In genomic region chr4:63545231-63545958, GRCm38 (mm10) we compare ENCODE assay signal across 9 mouse cellular contexts. TPM values are rescaled to one million over a fixed set of nuclear protein-coding genes. Genes with fewer than 3 reads are reported as not detected.
DNase-seq lines count a peak whose midpoint lies in the region; ATAC-seq and TF ChIP-seq lines count a peak whose summit lies in the region.
"Had no signal": no experiment of that assay in that cellular context is flagged by ENCODE, and none has a peak within 500 bp of the region (broad histone marks: within the 10 kb centered on the region; RNA-seq: fewer than 3 reads in every experiment).

No protein-coding gene starts in this region.

- no peak for TF ChIP-seq EP300 in liver, postnatal 0 days (IDR thresholded peaks at IDR 0.05; ENCODE audit: low read depth)
- TF ChIP-seq EP300 in stomach, postnatal 0 days (optimal IDR thresholded peaks at IDR 0.05): no peak

- peak; percentile 34 for DNase-seq in cerebellum, adult 9-10 months
- DNase-seq in cerebellum, adult 8-10 months: no peak
- no peak for DNase-seq in forebrain, embryonic 14.5 days (ENCODE audit: low spot score)
- no peak for DNase-seq in liver, postnatal 0 days
- DNase-seq in stomach, postnatal 0 days (ENCODE audit: low spot score): no peak
- no peak for DNase-seq in left cerebral cortex, adult 8-10 months (ENCODE audit: low spot score in 2 of 2)
- no peak for DNase-seq in spleen, adult 18-20 months

- H3K36me3 ChIP-seq in forebrain, embryonic 14.5 days (ENCODE audit: control insufficient read depth, insufficient read depth, low read length): peaks cover 13% of the 10 kb centered on the region
- H3K36me3 ChIP-seq in liver, postnatal 0 days (replicated peaks; ENCODE audit: insufficient read depth, low read length): peaks cover 16% of the 10 kb centered on the region
- H3K36me3 ChIP-seq in stomach, postnatal 0 days (ENCODE audit: control insufficient read depth, insufficient read depth, low read length): no peaks in the 10 kb centered on the region; the same call in 1 of the 2 replicates

- peak; percentile 12 for ATAC-seq in CD4-positive, CD25-positive, alpha-beta regulatory T cell, adult 4 months
- no peak for ATAC-seq in forebrain, embryonic 14.5 days
- peak; percentile 19 for ATAC-seq in liver, postnatal 0 days
- no peak for ATAC-seq in stomach, postnatal 0 days (ENCODE audit: low FRiP score, low TSS enrichment)

- H3K9ac ChIP-seq in forebrain, embryonic 14.5 days (ENCODE audit: low read length): peak overlapping the region; percentile 90
- H3K9ac ChIP-seq in liver, postnatal 0 days (replicated peaks): peak overlapping the region; percentile 82
- peak overlapping the region; percentile 76 for H3K9ac ChIP-seq in stomach, postnatal 0 days (ENCODE audit: low read length)

- H3K4me3 ChIP-seq in forebrain, embryonic 14.5 days (ENCODE audit: low read depth, low read length): peak overlapping the region; percentile 83
- peak overlapping the region; percentile 64 for H3K4me3 ChIP-seq in liver, postnatal 0 days (ENCODE audit: low read depth, low read length)
- peak overlapping the region; percentile 54 for H3K4me3 ChIP-seq in stomach, postnatal 0 days (ENCODE audit: low read depth, low read length)

- no peak for TF ChIP-seq CTCF in liver, postnatal 0 days (IDR thresholded peaks at IDR 0.05; ENCODE audit: low read depth)
- TF ChIP-seq CTCF in stomach, postnatal 0 days (IDR thresholded peaks at IDR 0.05; ENCODE audit: low read depth): no peak

- 12% methylated on average over 26 of the region's 26 CpGs for WGBS in forebrain, embryonic 14.5 days
- WGBS in liver, postnatal 0 days (ENCODE audit: insufficient replicate concordance): 16% methylated on average over 26 of the region's 26 CpGs
- WGBS in stomach, postnatal 0 days: 11% methylated on average over 26 of the region's 26 CpGs

- peaks cover 25% of the 10 kb centered on the region for H3K4me1 ChIP-seq in forebrain, embryonic 14.5 days (ENCODE audit: control insufficient read depth, insufficient read depth, low read length)
- peaks cover 30% of the 10 kb centered on the region for H3K4me1 ChIP-seq in liver, postnatal 0 days (ENCODE audit: insufficient read depth)
- peaks cover 2% of the 10 kb centered on the region for H3K4me1 ChIP-seq in stomach, postnatal 0 days (replicated peaks; ENCODE audit: control insufficient read depth, insufficient read depth)

- no peaks in the 10 kb centered on the region for H3K27me3 ChIP-seq in forebrain, embryonic 14.5 days (replicated peaks; ENCODE audit: control insufficient read depth, insufficient read depth, low read length)
- no peaks in the 10 kb centered on the region for H3K27me3 ChIP-seq in liver, postnatal 0 days (ENCODE audit: insufficient read depth, low read length)
- no peaks in the 10 kb centered on the region for H3K27me3 ChIP-seq in stomach, postnatal 0 days (ENCODE audit: control insufficient read depth, insufficient read depth, low read length)

- H3K4me2 ChIP-seq in forebrain, embryonic 14.5 days (ENCODE audit: low read length): peak overlapping the region; percentile 65
- peak overlapping the region; percentile 72 for H3K4me2 ChIP-seq in liver, postnatal 0 days (ENCODE audit: low read depth, low read length)
- peak overlapping the region; percentile 57 for H3K4me2 ChIP-seq in stomach, postnatal 0 days (replicated peaks; ENCODE audit: low read depth)

- peak overlapping the region; percentile 76; the same call in 1 of the 2 replicates for H3K27ac ChIP-seq in forebrain, embryonic 14.5 days (ENCODE audit: low read depth, low read length)
- peak overlapping the region; percentile 88 for H3K27ac ChIP-seq in liver, postnatal 0 days (ENCODE audit: low read depth)
- H3K27ac ChIP-seq in stomach, postnatal 0 days (replicated peaks): peak overlapping the region; percentile 89

- no peaks in the 10 kb centered on the region for H3K9me3 ChIP-seq in forebrain, embryonic 14.5 days (replicated peaks; ENCODE audit: control insufficient read depth, low read length)
- H3K9me3 ChIP-seq in liver, postnatal 0 days (ENCODE audit: low read length): no peaks in the 10 kb centered on the region
- H3K9me3 ChIP-seq in stomach, postnatal 0 days (ENCODE audit: control insufficient read depth, low read length): no peaks in the 10 kb centered on the region

RNA-seq across cellular contexts. Expression of gene Atp6v1g1, which starts 0.8 kb away (rescaled TPM):
- 100 to 1,000 TPM; 198 to 222 TPM for polyA plus RNA-seq in CD4-positive, CD25-positive, alpha-beta regulatory T cell, adult 4 months (2017; shearing (Covaris generic))
- polyA plus RNA-seq in forebrain, embryonic 14.5 days (2014; fragmentation: Nextera tagmentation; extraction: Ambion mirVana): 526 and 544 TPM in 2 replicates
- polyA plus RNA-seq in liver, postnatal 0 days (2015; fragmentation: Nextera tagmentation; extraction: Ambion mirVana): 148 and 152 TPM in 2 replicates
- polyA plus RNA-seq in stomach, postnatal 0 days (2015; fragmentation: Nextera tagmentation; extraction: Ambion mirVana): 221 and 234 TPM in 2 replicates
- 100 to 1,000 TPM; 131 to 157 (median 144) TPM for total RNA-seq in left cerebral cortex, adult 8-10 months (2022)

RNA-seq across cellular contexts. Expression of gene Tmem268, which starts 13.2 kb away (rescaled TPM):
- 10 to 100 TPM; 20.8 to 32.9 TPM for polyA plus RNA-seq in CD4-positive, CD25-positive, alpha-beta regulatory T cell, adult 4 months (2017; shearing (Covaris generic))
- polyA plus RNA-seq in forebrain, embryonic 14.5 days (2014; fragmentation: Nextera tagmentation; extraction: Ambion mirVana): 4.9 and 5.4 TPM in 2 replicates
- polyA plus RNA-seq in liver, postnatal 0 days (2015; fragmentation: Nextera tagmentation; extraction: Ambion mirVana): 13.1 and 17.3 TPM in 2 replicates
- 4.3 and 4.9 TPM in 2 replicates for polyA plus RNA-seq in stomach, postnatal 0 days (2015; fragmentation: Nextera tagmentation; extraction: Ambion mirVana)
- total RNA-seq in left cerebral cortex, adult 8-10 months (2022): 10 to 100 TPM; 11.2 to 16.2 (median 14.6) TPM

RNA-seq across cellular contexts. Expression of gene Whrn, which starts 49.6 kb away (rescaled TPM):
- 1 to 10 TPM; 3.4 to 4.0 TPM for polyA plus RNA-seq in CD4-positive, CD25-positive, alpha-beta regulatory T cell, adult 4 months (2017; shearing (Covaris generic))
- polyA plus RNA-seq in forebrain, embryonic 14.5 days (2014; fragmentation: Nextera tagmentation; extraction: Ambion mirVana): 4.1 and 5.0 TPM in 2 replicates
- polyA plus RNA-seq in liver, postnatal 0 days (2015; fragmentation: Nextera tagmentation; extraction: Ambion mirVana): 0.61 and 0.64 TPM in 2 replicates
- 1.2 and 2.0 TPM in 2 replicates for polyA plus RNA-seq in stomach, postnatal 0 days (2015; fragmentation: Nextera tagmentation; extraction: Ambion mirVana)
- 10 to 100 TPM; 35.8 to 45.1 (median 41.0) TPM for total RNA-seq in left cerebral cortex, adult 8-10 months (2022)

RNA-seq across cellular contexts. Expression of gene Gm11213, which starts 59.7 kb away (rescaled TPM):
- not detected for polyA plus RNA-seq in CD4-positive, CD25-positive, alpha-beta regulatory T cell, adult 4 months (2017; shearing (Covaris generic))
- polyA plus RNA-seq in forebrain, embryonic 14.5 days (2014; fragmentation: Nextera tagmentation; extraction: Ambion mirVana): not detected in 2 replicates
- polyA plus RNA-seq in liver, postnatal 0 days (2015; fragmentation: Nextera tagmentation; extraction: Ambion mirVana): not detected in 2 replicates
- polyA plus RNA-seq in stomach, postnatal 0 days (2015; fragmentation: Nextera tagmentation; extraction: Ambion mirVana): not detected in 2 replicates
- total RNA-seq in left cerebral cortex, adult 8-10 months (2022): not detected
- total RNA-seq: hematopoietic stem cell, adult 5-6 weeks had no signal

Comparison
In these comparisons a context has a peak if more than half of its experiments do, and no peak if none do; other contexts are left out.
1. ATAC-seq: peak in CD4-positive, CD25-positive, alpha-beta regulatory T cell, adult 4 months (single experiment) and liver, postnatal 0 days (single experiment); none in forebrain, embryonic 14.5 days (single experiment) and stomach, postnatal 0 days (single experiment).
2. Peak in every context shown above with its lines, with median percentiles within 50 percentile points of each other: H3K27ac ChIP-seq, H3K4me2 ChIP-seq, H3K4me3 ChIP-seq and H3K9ac ChIP-seq.